ENCODE assay signal across 13 mouse cellular contexts in the genomic region with DNA sequence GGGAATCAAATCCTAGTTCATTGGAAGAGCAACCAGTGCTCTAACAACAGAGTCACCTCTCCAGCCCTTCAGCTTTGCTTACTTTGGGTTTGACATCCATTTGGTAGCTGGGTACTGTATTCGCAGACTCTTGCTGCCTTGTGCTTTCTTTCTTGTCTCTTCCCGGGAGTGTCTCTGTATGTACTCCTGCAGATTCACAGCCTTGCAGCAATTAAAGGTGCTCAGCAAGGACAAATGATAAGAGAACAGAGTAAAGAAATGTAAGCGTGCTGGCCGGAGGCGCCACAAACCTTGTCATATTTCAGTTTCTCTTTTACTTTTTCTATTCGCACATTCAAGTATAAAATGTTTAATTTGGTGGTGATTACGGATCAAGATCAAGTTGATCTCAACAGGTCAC. TPM values are rescaled to one million over a fixed set of nuclear protein-coding genes. Genes with fewer than 3 reads are reported as not detected.
"Had no signal": no experiment of that assay in that cellular context is flagged by ENCODE, and none has a peak within 500 bp of the region (broad histone marks: within the 10 kb centered on the region; RNA-seq: fewer than 3 reads in every experiment).

No protein-coding gene starts in this region.

- DNase-seq: kidney, adult 9 months; kidney, postnatal 14 days; kidney, postnatal 4 days; liver, embryonic 13.5 days; lung, adult 2 months; lung, postnatal 14 days; lung, postnatal 4 days; midbrain, embryonic 14.5 days; thymus, adult 18-20 months; thymus, postnatal 36 days had no signal

RNA-seq across cellular contexts. Expression of gene Plac8, which starts 15.1 kb away (rescaled TPM):
- total RNA-seq: layer of hippocampus, adult 18-20 months; layer of hippocampus, postnatal 14 days; left cerebral cortex, postnatal 36 days had no signal
